Mouse (Mus musculus): ENCODE measurements around the gene Tmem97. TPM values are rescaled to one million over a fixed set of nuclear protein-coding genes. Genes with fewer than 3 reads are reported as not detected.
"Not testable (repeated sequence)": the region's sequence is repeated elsewhere in the genome, so short reads cannot be mapped to it uniquely, and the experiment has no call there.

Gene Tmem97
- 1 to 10 TPM; 3.4 to 5.5 (median 4.3) TPM for total RNA-seq (2022)

DNA sequence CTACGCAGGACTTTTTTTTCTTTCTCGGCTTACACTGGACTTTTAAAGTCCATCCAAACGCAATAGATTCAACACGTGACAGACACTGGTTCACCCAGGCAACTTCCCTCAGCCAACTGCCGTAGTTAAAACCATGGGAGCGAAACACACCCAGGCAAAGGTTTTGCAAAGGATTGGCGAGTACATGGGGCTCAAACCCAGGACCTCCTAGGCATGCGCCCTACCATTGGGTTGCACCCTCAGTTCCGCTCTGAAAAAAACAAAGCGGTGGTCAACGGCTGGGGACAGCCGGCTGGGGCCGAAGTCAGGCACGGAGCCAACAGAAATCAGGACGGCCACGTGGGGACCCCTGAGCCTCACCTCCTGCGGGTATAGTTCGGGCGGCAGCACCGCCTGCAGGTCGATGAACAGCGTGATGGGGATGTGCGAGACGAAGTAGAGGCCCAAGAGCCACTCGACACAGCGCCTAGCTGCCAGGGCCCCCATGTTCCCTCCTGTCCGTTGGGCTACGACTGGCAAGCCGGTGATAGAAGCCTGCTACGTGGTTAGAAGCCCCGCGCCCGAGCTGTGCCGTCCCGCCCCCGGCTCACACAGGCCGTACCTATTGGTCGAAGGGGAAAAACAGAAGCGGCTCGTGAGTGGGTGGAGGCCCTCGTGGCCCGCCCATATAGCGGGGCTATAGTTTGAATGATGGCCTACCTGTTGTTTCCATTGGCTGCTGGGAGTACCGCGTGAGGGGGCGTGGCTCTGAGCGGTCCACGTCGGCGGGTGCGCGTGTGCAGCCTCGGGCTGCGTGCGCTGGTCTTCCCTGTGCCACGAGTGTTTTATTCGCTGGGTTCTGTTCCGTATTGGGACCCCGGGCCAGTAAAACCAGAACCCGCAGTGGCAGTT lies at the start of gene Tmem97:
TSS of gene Tmem97 (minus strand) at position 610 of the 891 bp plus-strand sequence.
- DNase-seq (ENCODE audit: low spot score), result peak; percentile 95

- DNase-seq (ENCODE audit: low spot score), result peak; percentile 8
These were observed 49.5 kb upstream of the Tmem97 start for GRCm38 (mm10) chr11:78600051-78600450.

DNA sequence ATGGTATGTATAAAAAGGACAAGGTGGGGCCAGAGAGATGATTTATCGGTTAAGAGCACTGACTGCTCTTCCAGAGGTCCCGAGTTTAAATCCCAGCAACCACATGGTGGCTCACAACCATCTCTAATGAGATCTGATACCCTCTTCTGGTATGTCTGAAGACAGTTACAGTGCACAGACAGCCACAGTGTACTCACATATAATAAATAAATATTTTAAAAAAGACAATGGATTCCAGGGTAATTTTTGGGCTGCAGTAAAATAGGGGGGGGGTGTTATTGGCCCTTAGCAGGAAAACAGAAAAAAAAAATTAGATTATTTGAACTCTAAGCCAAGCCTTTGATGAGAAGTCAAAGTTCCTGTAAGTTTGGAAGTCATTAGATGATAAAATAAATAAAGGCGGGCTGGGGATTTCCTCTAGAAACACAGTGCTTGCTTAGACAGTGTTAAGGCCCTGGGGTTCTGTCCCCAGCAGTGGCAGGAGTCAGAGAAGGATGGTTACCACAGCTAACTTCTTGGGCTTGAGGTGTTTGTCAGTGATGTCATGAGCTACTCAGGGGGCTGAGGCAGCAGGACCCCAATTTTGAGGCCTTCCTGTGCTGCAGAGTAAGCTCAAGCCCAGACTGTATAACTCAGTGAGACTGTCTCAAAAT lies 48.3 kb upstream of the Tmem97 start:
- no peak for DNase-seq (ENCODE audit: low spot score)

GRCm38 (mm10) chr11:78596750-78597149 lies 46.2 kb upstream of the Tmem97 start:
- DNase-seq (ENCODE audit: low spot score), result no peak

- no peak for DNase-seq (ENCODE audit: low spot score)
These were observed 45.2 kb upstream of the Tmem97 start for GRCm38 (mm10) chr11:78595773-78596172.

DNA sequence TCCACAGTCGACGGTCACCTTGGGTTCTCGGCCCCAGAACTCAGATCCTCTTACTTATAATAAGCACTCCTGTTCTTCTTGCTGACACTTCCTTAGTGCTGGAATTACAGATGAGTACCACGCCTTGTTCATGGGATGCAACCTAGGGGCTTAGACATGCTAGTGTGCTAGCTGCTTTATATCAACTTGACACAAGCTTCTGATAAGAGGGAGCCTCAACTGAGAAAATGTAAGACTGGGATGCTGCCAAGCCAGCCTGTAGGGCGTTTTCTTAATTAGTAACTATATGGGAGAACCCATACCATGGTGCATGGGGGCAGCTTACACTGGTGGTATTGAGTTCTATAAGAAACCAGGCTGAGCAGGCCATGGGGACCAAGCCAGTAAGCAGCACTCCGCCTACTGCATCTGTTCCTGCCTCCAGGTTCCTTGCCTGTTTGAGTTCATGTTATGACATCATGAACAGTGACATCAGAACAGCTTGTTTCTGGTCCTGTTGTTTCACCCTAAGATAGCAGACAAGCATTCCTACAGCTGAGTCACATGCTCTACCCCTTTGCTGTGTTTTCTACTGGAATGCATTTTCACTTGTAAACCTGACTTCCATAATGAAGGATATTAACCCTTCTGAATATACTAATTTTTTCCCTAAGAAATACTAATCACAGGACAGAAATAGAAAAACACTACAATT lies 43.8 kb upstream of the Tmem97 start:
- no peak for DNase-seq (ENCODE audit: low spot score)

DNA sequence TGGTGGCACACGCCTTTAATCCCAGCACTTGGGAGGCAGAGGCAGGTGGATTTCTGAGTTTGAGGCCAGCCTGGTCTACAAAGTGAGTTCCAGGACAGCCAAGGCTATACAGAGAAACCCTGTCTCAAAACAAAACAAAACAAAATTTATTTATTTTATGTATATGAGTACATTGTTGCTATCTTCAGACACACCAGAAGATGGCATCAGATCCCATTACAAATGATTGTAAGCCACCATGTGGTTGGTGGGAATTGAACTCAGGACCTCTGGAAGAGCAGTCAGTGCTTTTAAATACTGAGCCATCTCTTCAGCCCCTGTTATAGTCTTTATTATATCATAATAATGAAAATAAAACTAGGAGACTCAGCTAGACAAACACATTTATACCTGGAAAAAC lies 37.1 kb upstream of the Tmem97 start:
- DNase-seq (ENCODE audit: low spot score), result not testable (repeated sequence)

DNA sequence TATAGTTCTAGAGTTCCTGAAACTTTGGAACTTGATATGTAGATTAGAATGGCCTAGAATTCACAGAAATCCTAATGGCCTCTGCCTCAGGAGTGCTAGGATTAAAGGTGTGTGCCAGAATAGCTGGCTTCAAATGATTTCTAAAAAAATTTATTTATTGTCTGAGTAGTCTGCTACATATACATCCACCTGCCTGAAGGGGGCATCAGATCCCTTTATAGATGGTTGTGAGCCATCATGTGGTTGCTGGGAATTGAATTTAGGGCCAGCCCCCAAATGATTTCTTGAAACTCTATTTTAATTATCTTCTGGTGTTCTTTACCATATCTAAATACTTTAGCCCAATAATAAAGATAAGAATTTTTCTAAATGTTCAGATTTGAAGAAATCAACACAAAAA lies 35.5 kb upstream of the Tmem97 start:
- no peak for DNase-seq (ENCODE audit: low spot score)

DNA sequence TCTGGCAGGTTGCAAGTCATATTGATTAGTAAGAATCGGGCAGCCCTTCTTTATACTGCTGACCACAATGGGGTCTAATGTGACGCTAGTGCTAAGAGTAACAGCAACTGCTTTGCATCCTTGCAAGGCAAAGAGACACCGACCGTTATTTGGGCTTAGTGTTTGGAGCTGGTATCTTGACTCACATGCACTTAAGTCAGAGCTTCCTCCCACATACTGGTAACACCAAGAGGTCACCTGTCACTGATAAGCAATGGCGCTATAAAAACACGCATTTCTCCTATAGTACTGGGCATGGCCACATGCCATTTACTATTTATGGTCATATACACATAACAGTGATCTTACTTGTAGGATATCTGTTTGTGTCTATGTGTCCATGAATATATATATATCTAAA lies 32.3 kb upstream of the Tmem97 start:
- DNase-seq (ENCODE audit: low spot score), result no peak

GRCm38 (mm10) chr11:78574975-78575374 lies 24.4 kb upstream of the Tmem97 start:
- no peak for DNase-seq (ENCODE audit: low spot score)

- no peak for DNase-seq (ENCODE audit: low spot score)
These were observed 24.0 kb upstream of the Tmem97 start for GRCm38 (mm10) chr11:78574536-78574935.

DNA sequence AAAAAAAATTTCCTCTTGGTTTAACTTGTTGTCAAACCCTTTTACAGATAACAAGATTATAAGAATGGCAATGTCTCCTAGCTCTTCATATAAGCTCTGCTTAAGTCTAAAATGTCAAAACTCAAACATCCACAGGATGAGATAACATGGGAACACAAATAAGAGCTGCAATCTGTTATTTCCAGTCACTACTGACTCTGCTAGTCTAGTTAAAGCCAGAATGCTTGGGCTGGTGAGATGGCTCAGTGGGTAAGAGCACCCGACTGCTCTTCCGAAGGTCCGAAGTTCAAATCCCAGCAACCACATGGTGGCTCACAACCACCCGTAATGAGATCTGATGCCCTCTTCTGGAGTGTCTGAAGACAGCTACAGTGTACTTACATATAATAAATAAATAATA lies 23.5 kb upstream of the Tmem97 start:
- not testable (repeated sequence) for DNase-seq (ENCODE audit: low spot score)

DNA sequence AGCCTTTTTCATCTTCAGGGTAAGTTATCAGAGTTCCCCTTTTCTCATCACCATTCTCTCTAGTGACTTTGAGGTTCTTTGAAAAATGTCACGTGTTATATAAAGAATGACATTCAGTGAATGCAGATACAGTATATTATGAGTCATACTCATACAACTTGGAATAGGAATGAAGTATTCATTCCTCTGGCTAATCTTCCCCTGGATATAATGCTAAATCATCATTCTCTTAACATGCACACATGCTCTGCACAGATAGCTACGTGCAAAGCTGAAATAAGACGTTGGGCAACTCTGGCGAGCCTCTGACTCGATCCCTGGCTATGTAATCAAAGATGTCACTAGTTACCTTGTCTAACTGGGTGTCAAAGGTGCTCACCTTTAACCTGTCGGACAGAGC lies 21.3 kb upstream of the Tmem97 start:
- no peak for DNase-seq (ENCODE audit: low spot score)

DNA sequence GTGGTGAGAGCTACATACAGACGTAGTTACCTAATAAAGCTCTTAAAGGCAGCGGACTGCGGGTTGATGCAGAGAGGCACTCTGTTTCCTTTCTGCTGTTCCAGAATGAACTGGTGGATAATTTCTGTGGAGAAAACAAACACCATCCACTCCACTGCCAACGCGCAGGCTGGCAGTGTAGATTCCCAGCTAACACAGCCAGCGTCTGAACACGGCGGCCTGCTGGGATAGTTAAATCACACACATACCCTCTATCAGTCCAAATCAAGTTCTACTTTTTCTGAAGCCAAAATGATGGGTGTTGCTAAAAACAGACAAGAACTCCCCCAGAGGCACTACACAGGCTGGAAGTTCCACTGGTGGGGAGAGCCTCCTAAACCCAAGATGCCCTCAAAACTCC lies 20.9 kb upstream of the Tmem97 start:
- DNase-seq (ENCODE audit: low spot score), result no peak

DNA sequence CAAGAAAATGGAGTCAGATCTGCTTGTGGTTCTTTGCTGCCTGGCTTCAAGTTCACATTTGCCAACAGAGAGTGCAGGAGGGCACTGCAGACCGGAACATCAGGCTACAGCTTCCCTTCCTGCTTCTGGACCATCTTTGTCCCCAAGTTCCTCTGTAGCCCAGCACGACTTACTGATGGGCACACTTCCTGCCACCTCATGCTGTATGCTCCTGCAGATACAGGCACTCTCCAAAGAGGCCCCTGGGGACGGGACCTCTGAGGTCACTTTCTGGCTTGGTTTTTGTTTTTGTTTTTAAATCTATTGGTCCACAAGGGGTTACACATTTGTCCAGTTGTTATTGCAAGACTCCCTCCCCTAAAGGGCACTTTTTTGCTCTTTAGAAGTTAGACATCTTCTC lies 19.2 kb upstream of the Tmem97 start:
- no peak for DNase-seq (ENCODE audit: low spot score)

GRCm38 (mm10) chr11:78568827-78569226 lies 18.2 kb upstream of the Tmem97 start:
- DNase-seq (ENCODE audit: low spot score), result no peak

GRCm38 (mm10) chr11:78567614-78568013 lies 17.0 kb upstream of the Tmem97 start:
- no peak for DNase-seq (ENCODE audit: low spot score)

DNA sequence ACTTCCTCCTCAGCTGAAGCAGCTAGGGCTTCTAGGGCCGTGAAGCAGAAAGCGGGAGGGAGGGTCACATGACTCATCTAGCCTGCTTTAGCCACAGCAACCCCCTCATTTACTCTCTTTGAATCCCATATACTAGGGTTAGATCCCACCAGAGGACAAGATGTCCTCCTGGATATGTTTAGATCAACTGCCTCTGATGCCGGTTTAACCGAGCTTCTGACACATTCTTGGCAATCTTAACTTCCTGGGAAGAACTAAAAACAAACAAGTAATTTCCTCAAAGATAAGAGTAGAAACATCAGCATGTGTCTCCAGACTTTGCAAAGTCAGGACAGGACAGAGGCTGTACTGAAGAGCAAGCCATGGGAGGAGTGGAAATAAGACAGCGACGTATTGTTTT lies 16.2 kb upstream of the Tmem97 start:
- DNase-seq (ENCODE audit: low spot score), result peak; percentile 82

DNA sequence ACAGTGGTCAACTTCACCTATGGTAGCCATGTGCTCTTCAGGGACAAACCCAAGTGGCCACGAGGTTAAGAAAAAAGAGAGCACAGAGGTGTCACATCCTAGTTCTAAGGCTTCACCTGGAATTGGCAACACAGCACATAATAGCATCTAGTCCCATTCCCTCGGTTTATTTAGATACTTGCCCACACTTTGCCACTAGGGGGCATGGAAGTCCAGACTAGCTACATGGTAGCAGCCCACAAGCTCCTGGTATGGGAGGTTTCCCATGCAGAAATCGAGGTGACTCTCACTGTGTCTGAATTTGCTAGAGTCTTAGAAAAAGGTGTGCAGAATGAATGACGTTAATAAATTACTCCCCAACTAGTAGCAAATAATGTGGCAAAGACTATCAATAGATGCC lies 9.9 kb upstream of the Tmem97 start:
- peak; percentile 69 for DNase-seq (ENCODE audit: low spot score)

GRCm38 (mm10) chr11:78557241-78557640 lies 6.7 kb upstream of the Tmem97 start:
- DNase-seq (ENCODE audit: low spot score), result no peak

- no peak for DNase-seq (ENCODE audit: low spot score)
These were observed 5.5 kb upstream of the Tmem97 start for GRCm38 (mm10) chr11:78556070-78556469.

GRCm38 (mm10) chr11:78555623-78556022 lies 5.0 kb upstream of the Tmem97 start:
- no peak for DNase-seq (ENCODE audit: low spot score)

DNA sequence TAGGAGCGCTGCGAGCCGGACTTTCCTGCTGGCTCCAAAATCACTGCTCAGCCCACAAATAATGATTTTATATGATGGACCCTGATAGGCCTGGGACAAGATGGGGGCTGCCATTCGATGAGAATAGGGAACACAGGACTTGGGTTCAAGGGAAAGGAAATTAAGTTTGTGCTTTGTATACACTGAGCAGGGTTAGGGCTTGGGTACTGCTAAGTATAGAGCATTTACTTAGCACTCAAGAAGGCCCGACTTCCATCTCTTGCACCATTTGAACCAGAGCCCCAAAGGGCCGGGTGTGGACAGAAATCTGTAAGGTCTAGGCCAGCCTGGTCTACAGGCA lies 452 bp upstream of the Tmem97 start:
- no peak for DNase-seq (ENCODE audit: low spot score)

Measured in heart, adult 8-10 months (tissue).